Mouse (Mus musculus) spleen, adult 2 months (tissue): ENCODE data around the gene Shtn1. TPM values are rescaled to one million over a fixed set of nuclear protein-coding genes. Genes with fewer than 3 reads are reported as not detected.

Source experiments
- DNase-seq, 2 experiments: peaks; one replicate each; pipeline versions ENCODE4 v3.0.0 to v3.0.0-alpha.2; 2012 to 2021; ENCODE audit warnings: low spot score in 2 of 2, low read depth in 1 of 2
- H3K27ac ChIP-seq: fragments of 200-500 bp; 2 replicates; pipeline ENCODE4 v1.5.1; 2012; ENCODE audit warnings: low read length, inconsistent platforms; ENCODE audit not compliant: insufficient read depth
- H3K27me3 ChIP-seq: fragments of 200-500 bp; 2 replicates; pipeline ENCODE4 v1.6.1; 2012; ENCODE audit warnings: mild to moderate bottlenecking, moderate library complexity, low read length, inconsistent platforms; ENCODE audit not compliant: control insufficient read depth, insufficient read depth
- H3K36me3 ChIP-seq: fragments of 200-500 bp; 2 replicates; pipeline ENCODE4 v1.6.1; 2012; ENCODE audit warnings: mild to moderate bottlenecking, low read length, inconsistent platforms; ENCODE audit not compliant: control insufficient read depth, insufficient read depth
- H3K4me1 ChIP-seq: fragments of 200-500 bp; 2 replicates; pipeline ENCODE4 v1.6.1; 2011; ENCODE audit warnings: inconsistent platforms; ENCODE audit not compliant: control insufficient read depth, insufficient read depth, insufficient read length
- H3K4me3 ChIP-seq: fragments of 200-500 bp; 2 replicates; pipeline ENCODE4 v1.5.1; 2011; ENCODE audit warnings: mild to moderate bottlenecking, inconsistent platforms; ENCODE audit not compliant: insufficient read depth, insufficient read length; ENCODE audit errors: extremely low read depth
- CTCF ChIP-seq: fragments of 200-500 bp; IDR thresholded peaks from 2 replicates; pipeline ENCODE4 v1.5.1; 2011; ENCODE audit warnings: mild to moderate bottlenecking, inconsistent platforms; ENCODE audit not compliant: insufficient read depth, insufficient read length, insufficient replicate concordance; ENCODE audit errors: extremely low read depth
- POLR2A ChIP-seq: fragments of 200-500 bp; IDR thresholded peaks from 2 replicates; pipeline ENCODE4 v1.6.1; 2011; ENCODE audit warnings: low read depth, low read length, inconsistent platforms
- WGBS: fragments of 180-500 bp; shearing (Covaris S2); methylation state at CpG from one replicate; pipeline ENCODE4 v1.1.7; 2018; 5-methylcytosine and 5-hydroxymethylcytosine counted together
- polyA plus RNA-seq: library from polyadenylated mRNA; depleted of rRNA; stranded (reverse); fragments of >200 nt; gene quantifications from 2 replicates; pipeline ENCODE4 v1.2.3, GENCODE M21; 2012

The Shtn1 gene
- polyA plus RNA-seq, 1 experiment = 1.7 TPM

DNA sequence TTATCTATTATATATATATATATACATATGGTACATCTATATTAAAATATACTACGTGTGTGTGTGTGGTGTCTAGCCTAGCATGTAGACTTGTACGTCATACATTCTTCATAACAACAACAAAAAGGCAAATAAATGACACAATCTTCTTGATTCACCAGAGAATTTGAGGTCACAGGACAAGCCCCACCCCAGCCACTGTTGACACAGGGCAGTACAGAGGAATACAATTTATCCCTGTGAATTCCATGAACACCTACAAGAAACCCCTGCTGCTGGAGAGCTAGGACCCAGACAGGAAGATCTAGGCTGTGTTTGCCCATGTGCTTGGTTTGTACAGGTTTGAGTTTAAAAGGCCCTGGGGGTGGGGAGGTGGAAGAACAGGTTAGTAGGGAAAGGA is 9.2 kb downstream of the Shtn1 start:
- Histone ChIP-seq H3K4me3 (no peak overlapping the region), H3K27ac (no peak overlapping the region), H3K4me1 (no peaks in the 10 kb centered on the region), H3K27me3 (no peaks in the 10 kb centered on the region), H3K36me3 (no peaks in the 10 kb centered on the region)
- no peak for TF ChIP-seq POLR2A
- no peak for TF ChIP-seq CTCF
- WGBS = 95% methylated on average over 2 of the region's 2 CpGs
- DNase-seq = no peak

GRCm38 (mm10) chr19:59066115-59066514 is 9.8 kb downstream of the Shtn1 start:
- H3K4me3 ChIP-seq = no peak overlapping the region
- no peaks in the 10 kb centered on the region for H3K36me3 ChIP-seq
- WGBS = 72% methylated on average over 5 of the region's 5 CpGs
- no peaks in the 10 kb centered on the region for H3K4me1 ChIP-seq
- DNase-seq = no peak
- no peaks in the 10 kb centered on the region for H3K27me3 ChIP-seq
- TF ChIP-seq CTCF = no peak
- TF ChIP-seq POLR2A = no peak
- no peak overlapping the region for H3K27ac ChIP-seq

DNA sequence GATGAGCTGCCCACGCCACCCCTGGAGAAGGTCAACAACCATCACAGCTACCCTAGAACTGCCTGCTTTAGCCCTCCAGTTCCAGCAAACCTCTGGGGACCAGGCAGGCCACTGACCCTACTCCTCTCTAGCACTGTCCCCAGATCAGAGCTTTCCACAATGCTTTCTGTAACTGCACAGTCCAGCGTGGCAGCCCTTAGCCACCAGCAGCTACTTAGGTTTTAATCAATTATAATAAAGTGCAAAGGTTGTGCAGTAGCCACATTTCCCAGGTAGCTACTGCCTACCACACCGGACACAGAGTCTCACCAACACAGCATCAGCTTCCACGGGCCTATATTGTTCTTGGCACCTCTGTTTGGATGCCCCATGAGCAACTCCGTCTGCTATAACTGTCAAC is 11.3 kb downstream of the Shtn1 start:
- no peaks in the 10 kb centered on the region for H3K4me1 ChIP-seq
- H3K36me3 ChIP-seq = no peaks in the 10 kb centered on the region
- H3K27me3 ChIP-seq = no peaks in the 10 kb centered on the region
- no peak for DNase-seq
- TF ChIP-seq POLR2A = no peak
- no peak for TF ChIP-seq CTCF
- WGBS = 92% methylated on average over 5 of the region's 5 CpGs
- H3K27ac ChIP-seq = no peak overlapping the region
- no peak overlapping the region for H3K4me3 ChIP-seq

- Histone ChIP-seq H3K36me3 (no peaks in the 10 kb centered on the region), H3K27me3 (no peaks in the 10 kb centered on the region)
- TF ChIP-seq POLR2A = no peak
These were observed 12.3 kb downstream of the Shtn1 start for GRCm38 (mm10) chr19:59063568-59063967.

GRCm38 (mm10) chr19:59058105-59058504 is 17.8 kb downstream of the Shtn1 start:
- H3K27me3 ChIP-seq = no peaks in the 10 kb centered on the region
- H3K27ac ChIP-seq = no peak overlapping the region
- DNase-seq = no peak
- no peaks in the 10 kb centered on the region for H3K4me1 ChIP-seq
- no peaks in the 10 kb centered on the region for H3K36me3 ChIP-seq
- no peak for TF ChIP-seq POLR2A
- TF ChIP-seq CTCF = no peak
- H3K4me3 ChIP-seq = no peak overlapping the region
- 83% methylated on average over 4 of the region's 4 CpGs for WGBS

More at GRCm38 (mm10) chr19:59063568-59063967, 12.3 kb downstream of the Shtn1 start:
- Histone ChIP-seq H3K27ac (no peak overlapping the region), H3K4me3 (no peak overlapping the region), H3K4me1 (no peaks in the 10 kb centered on the region)
- 94% methylated on average over 5 of the region's 5 CpGs for WGBS
- no peak for DNase-seq

GRCm38 (mm10) chr19:59057366-59057765 is 18.5 kb downstream of the Shtn1 start:
- no peak overlapping the region for H3K27ac ChIP-seq
- DNase-seq = no peak
- no peaks in the 10 kb centered on the region for H3K4me1 ChIP-seq
- no peak overlapping the region for H3K4me3 ChIP-seq
- H3K27me3 ChIP-seq = no peaks in the 10 kb centered on the region
- H3K36me3 ChIP-seq = no peaks in the 10 kb centered on the region
- TF ChIP-seq POLR2A = no peak
- TF ChIP-seq CTCF = no peak
- WGBS = 43% methylated on average over 5 of the region's 5 CpGs

GRCm38 (mm10) chr19:59054632-59054951 is 21.3 kb downstream of the Shtn1 start:
- Histone ChIP-seq H3K4me1 (no peaks in the 10 kb centered on the region), H3K27ac (no peak overlapping the region), H3K36me3 (no peaks in the 10 kb centered on the region), H3K4me3 (no peak overlapping the region), H3K27me3 (no peaks in the 10 kb centered on the region)
- DNase-seq = no peak
- 90% methylated on average over 6 of the region's 6 CpGs for WGBS
- TF ChIP-seq CTCF (no peak), POLR2A (no peak)
